Mouse (Mus musculus) embryonic facial prominence, embryonic 14.5 days (tissue): ENCODE results near the gene Fn3k. TPM values are rescaled to one million over a fixed set of nuclear protein-coding genes. Genes with fewer than 3 reads are reported as not detected.

Experiments used
- ATAC-seq: fragments of 200-750 bp; cut with Nextera tagmentation; 2 replicates; pipeline ENCODE4 v1.8.0; 2017; ENCODE audit warnings: low read depth, moderate number of reproducible peaks, moderate TSS enrichment
- DNase-seq: peaks from one replicate; pipeline ENCODE4 v3.0.0-alpha.2; 2015; ENCODE audit warnings: low spot score
- H3K27ac ChIP-seq: fragments of 300-500 bp; sonication (generic); replicated peaks from 2 replicates; pipeline ENCODE4 v1.5.1; 2014; ENCODE audit warnings: low read depth, mild to moderate bottlenecking, low read length, moderate library complexity
- H3K27me3 ChIP-seq: fragments of 300-500 bp; sonication (generic); replicated peaks from 2 replicates; pipeline ENCODE4 v1.6.1; 2014; ENCODE audit warnings: low read length; ENCODE audit not compliant: control insufficient read depth, insufficient read depth
- H3K36me3 ChIP-seq: fragments of 300-500 bp; sonication (generic); 2 replicates; pipeline ENCODE4 v1.6.1; 2014; ENCODE audit warnings: low read length, mixed read lengths; ENCODE audit not compliant: control insufficient read depth, insufficient read depth
- H3K4me1 ChIP-seq: fragments of 300-500 bp; sonication (generic); 2 replicates; pipeline ENCODE4 v1.6.1; 2014; ENCODE audit warnings: antibody characterized with exemption, low read length; ENCODE audit not compliant: control insufficient read depth, insufficient read depth
- H3K4me2 ChIP-seq: fragments of 300-500 bp; sonication (generic); 2 replicates; pipeline ENCODE4 v1.6.1; 2014; ENCODE audit warnings: low read depth, mild to moderate bottlenecking, low read length, moderate library complexity, mixed read lengths
- H3K4me3 ChIP-seq: fragments of 300-500 bp; sonication (generic); 2 replicates; pipeline ENCODE4 v1.5.1; 2014; ENCODE audit warnings: low read depth, mild to moderate bottlenecking, low read length
- H3K9ac ChIP-seq: fragments of 300-500 bp; sonication (generic); 2 replicates; pipeline ENCODE4 v1.6.1; 2014; ENCODE audit warnings: low read depth, mild to moderate bottlenecking, low read length, moderate library complexity, mixed read lengths
- H3K9me3 ChIP-seq: fragments of 300-500 bp; sonication (generic); 2 replicates; pipeline ENCODE4 v1.6.1; 2016; ENCODE audit warnings: low read length; ENCODE audit not compliant: control insufficient read depth
- WGBS: fragments of 180-500 bp; shearing (Covaris S2); extraction: QIAGEN DNeasy Blood & Tissue Kit; methylation state at CpG from one replicate; pipeline ENCODE4 v1.1.7; 2014; 5-methylcytosine and 5-hydroxymethylcytosine counted together
- polyA plus RNA-seq: library from polyadenylated mRNA; unstranded; fragments of >200 nt; fragmentation: Nextera tagmentation; extraction: Ambion mirVana; gene quantifications from 2 replicates; pipeline ENCODE4 v1.2.1, GENCODE M21; 2014

Gene Fn3k
- 2.4 and 3.7 TPM in 2 replicates for polyA plus RNA-seq

DNA sequence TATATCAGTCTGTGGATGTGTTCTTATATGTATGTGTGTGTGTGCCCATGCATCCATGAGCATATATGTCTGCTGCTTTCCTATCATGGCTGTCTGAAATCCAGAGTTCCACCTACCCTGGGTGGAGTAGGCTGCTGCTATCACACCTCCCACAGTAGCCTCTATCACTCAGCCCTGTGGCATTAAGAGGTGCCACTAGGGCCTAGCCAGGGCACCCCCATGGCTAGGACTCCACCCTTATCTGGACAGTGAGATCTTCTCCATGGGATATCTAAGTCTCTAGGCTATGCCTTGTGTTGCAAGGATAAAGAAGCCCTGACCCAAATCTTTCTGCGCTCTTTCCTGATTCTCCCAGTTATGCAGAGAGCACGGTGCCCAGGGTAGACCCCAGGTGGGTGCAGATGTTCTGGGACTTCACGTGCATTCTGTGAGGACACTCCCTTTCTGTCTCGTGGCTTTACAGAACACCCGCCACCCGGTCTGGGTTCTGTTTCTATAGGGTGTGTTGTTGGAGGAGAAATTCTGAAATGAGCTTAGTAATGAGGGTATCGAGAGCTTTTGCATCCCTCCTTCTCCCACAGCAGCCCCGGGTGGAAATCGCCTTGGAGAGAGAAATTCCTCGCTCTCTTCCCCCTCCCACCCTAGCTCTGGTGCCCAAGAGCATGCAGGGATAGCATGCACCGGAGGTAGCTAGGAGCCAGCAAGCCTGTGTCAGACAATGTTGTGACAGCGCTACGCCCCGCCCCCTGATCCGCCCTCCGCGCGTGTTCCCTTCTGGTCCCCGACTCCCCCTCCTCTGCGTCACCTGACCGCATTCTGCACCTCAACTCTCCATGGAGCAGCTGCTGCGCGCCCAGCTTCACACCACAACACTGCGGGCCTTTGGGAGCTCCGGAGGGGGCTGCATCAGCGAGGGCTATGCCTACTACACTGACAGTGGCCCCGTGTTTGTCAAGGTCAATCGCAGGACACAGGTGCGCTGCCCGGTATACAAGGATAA, at the start of gene Fn3k:
TSS of gene Fn3k (plus strand) at position 758 of the 1,000 bp plus-strand sequence.
- Histone ChIP-seq H3K36me3 (peaks cover 16% of the 10 kb centered on the region), H3K27ac (peak within 1 kb of the TSS; percentile 28; the same call in 1 of the 2 replicates), H3K4me3 (peak within 1 kb of the TSS; percentile 41), H3K9ac (peak within 1 kb of the TSS; percentile 54), H3K4me1 (peaks cover 12% of the 10 kb centered on the region), H3K9me3 (no peaks in the 10 kb centered on the region), H3K27me3 (no peaks in the 10 kb centered on the region), H3K4me2 (peak within 1 kb of the TSS; percentile 79)
- DNase-seq (peak; percentile 91), ATAC-seq (peak; percentile 95)
- WGBS, result 9% methylated on average over 23 of the region's 30 CpGs

DNA sequence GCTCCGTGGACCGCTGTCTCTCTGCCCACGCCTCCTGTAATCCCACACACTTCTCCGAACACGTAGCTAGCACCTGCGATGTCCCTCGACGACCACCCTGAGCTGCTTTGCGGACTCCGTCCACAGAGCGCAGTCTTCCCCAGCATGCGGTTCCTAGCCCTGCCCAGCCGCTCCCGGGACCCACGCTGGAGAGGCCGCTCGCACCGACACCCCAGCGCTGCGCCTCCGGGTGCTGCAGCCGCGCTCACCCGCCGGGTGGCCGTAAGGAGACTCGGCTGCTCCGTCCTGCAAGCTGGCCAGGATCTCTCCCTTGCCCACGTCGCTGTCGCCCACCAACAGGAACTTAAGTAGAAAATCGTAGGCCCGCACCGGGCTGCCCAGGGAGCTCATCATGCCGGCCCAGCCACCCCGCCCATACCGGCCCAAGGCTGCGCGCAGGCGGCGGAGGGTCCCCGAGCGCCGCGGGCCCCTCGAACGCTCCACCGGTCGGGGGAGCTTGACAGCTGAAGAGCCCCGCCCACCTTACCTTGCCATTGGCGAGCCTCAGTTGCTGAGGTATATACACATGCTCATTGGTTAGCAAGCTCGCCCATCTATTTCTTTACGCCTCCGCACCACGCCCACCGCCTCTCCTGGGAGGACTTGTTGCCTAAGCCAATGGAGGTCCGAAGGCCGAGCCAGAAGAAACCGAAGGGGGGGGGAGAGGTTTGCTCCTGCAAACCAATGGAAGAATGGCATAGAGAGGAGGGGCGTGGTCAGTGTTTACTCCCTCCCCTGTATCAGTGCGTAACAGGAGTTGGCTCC, 46.8 kb upstream of the Fn3k start, which contains the start of gene Rab40b:
TSS of gene Rab40b (minus strand) at position 502 of the 804 bp plus-strand sequence.
- Histone ChIP-seq H3K27me3 (no peaks in the 10 kb centered on the region), H3K27ac (peak within 1 kb of the TSS; percentile 39; the same call in 1 of the 2 replicates), H3K4me2 (peak within 1 kb of the TSS; percentile 68), H3K9me3 (no peaks in the 10 kb centered on the region), H3K4me3 (peak within 1 kb of the TSS; percentile 74), H3K36me3 (no peaks in the 10 kb centered on the region), H3K4me1 (peaks cover 6% of the 10 kb centered on the region; the same call in 1 of the 2 replicates), H3K9ac (peak within 1 kb of the TSS; percentile 68)
- 1% methylated on average over 50 of the region's 61 CpGs for WGBS
- peak; percentile 100 for ATAC-seq
- DNase-seq, result peak; percentile 100

DNA sequence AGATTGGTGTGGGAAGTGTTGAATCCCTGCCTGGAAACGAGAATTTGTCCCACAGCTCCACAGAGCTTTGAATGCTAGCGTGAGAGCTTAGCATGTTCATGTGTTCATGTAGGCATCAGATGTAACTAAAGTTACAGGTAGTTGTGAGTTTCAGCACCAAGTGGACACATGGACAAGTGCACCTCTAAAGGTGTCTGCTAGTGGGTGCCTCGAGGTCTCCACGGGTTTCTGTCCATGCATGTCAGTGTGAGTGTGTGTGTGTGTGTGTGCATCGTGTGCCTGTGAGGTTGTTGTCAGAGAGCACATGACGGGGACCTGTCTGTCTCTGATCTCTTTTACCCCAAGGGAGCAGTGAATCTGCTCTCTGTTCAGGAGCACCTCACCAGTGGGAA, 46.2 kb upstream of the Fn3k start:
- peak overlapping the region; percentile 68 for H3K4me2 ChIP-seq
- H3K4me3 ChIP-seq, result peak overlapping the region; percentile 74
- no peaks in the 10 kb centered on the region for H3K9me3 ChIP-seq
- no peaks in the 10 kb centered on the region for H3K27me3 ChIP-seq
- no peaks in the 10 kb centered on the region for H3K36me3 ChIP-seq
- ATAC-seq (no peak; the same call in 1 of the 2 replicates), DNase-seq (no peak)
- H3K9ac ChIP-seq, result 0 out of 2 replicates have a peak overlapping the region, but pooled peaks have one; percentile 8
- H3K4me1 ChIP-seq, result peaks cover 6% of the 10 kb centered on the region; the same call in 1 of the 2 replicates
- WGBS, result 5% methylated on average over 6 of the region's 6 CpGs
- H3K27ac ChIP-seq, result peak overlapping the region; percentile 39; the same call in 1 of the 2 replicates

DNA sequence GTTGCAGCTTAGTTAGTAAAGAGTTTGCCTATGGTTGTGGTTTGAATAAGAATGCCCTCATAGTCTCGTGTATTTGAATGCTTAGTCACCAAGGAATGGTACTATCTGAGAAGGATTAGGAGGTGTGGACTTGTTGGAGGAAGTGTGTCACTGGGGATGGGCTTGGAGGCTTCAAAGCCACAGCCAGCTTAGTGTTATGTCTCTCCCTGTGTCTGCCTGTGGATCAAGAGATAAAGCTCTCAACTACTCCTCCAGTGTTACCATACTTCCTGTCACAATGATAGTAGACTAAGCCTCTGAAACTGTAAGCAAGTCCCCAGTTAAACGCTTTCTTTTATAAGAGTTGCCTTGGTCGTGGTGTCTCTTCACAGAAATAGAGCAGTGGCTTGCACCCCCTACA, 43.9 kb upstream of the Fn3k start:
- 71% methylated on average over 3 of the region's 3 CpGs for WGBS
- no peak overlapping the region for H3K27ac ChIP-seq
- DNase-seq (no peak), ATAC-seq (no peak)
- no peak overlapping the region for H3K4me3 ChIP-seq
- no peak overlapping the region for H3K9ac ChIP-seq
- H3K27me3 ChIP-seq, result no peaks in the 10 kb centered on the region
- peaks cover 6% of the 10 kb centered on the region; the same call in 1 of the 2 replicates for H3K4me1 ChIP-seq
- H3K36me3 ChIP-seq, result no peaks in the 10 kb centered on the region
- H3K4me2 ChIP-seq, result no peak overlapping the region
- no peaks in the 10 kb centered on the region for H3K9me3 ChIP-seq

DNA sequence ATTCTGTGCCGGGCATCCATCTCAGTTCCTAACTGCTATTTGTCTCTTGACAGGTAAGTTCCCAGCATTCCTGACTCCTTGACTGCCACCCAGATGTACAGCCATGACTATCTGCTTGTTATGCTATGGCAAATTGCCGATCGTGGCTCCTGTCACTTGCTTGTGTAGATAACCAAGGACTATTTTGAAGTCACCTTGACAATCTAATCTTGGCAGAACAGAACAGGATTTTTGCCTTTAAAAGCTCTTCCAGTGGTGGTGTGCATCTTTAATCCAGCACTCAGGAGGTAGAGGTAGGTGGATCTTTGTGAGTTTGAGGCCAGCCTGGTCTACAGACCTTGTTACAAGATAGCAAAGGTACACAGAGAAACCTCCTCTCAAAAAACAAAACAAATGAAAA, 42.3 kb upstream of the Fn3k start:
- no peak for DNase-seq

DNA sequence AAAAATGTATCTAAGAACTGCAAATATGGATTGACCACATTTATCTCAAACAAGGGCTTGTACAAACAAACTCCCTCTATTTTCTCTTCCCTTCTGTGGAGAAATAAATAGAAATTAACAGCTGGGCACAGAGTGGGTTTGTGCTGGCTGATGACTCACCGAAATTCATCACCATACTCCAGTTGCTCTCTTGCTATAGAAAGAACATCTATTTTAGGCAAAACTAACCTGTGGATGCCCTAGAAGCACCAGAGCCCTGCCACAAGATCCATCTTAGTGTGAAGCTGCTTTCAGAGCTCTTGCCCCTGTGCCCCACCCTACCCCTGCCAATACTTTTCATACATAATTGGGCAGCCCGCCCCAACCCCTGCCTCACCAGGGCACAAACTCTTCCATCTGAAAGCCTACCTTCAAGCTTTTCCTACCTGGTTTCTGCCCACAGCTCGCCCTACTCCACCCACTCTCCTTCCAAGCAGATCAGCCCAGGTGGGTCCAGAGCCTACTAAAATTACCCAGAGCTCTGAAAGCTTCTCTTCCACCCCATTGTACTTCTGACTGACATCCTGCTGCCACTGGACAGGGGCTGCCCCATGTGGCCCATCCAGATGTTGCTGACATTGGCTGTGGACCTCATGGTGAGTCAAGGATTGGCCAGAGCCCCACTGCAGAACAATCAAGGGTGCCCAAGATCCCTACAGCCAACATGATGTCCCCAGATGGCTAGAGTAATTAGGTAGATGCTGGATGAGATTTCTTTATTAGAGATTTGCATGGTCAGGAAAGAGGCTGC, 27.2 kb upstream of the Fn3k start:
- Histone ChIP-seq H3K4me2 (no peak overlapping the region), H3K27me3 (no peaks in the 10 kb centered on the region), H3K36me3 (no peaks in the 10 kb centered on the region), H3K27ac (no peak overlapping the region), H3K4me1 (no peaks in the 10 kb centered on the region), H3K9ac (no peak overlapping the region), H3K4me3 (no peak overlapping the region), H3K9me3 (no peaks in the 10 kb centered on the region)
- WGBS, result 75% methylated on average over 3 of the region's 3 CpGs
- no peak for ATAC-seq
- DNase-seq, result no peak

More for the DNA sequence above, 42.3 kb upstream of the Fn3k start:
- no peak overlapping the region for H3K4me2 ChIP-seq
- peaks cover 6% of the 10 kb centered on the region; the same call in 1 of the 2 replicates for H3K4me1 ChIP-seq
- no peak overlapping the region for H3K27ac ChIP-seq
- H3K27me3 ChIP-seq, result no peaks in the 10 kb centered on the region
- ATAC-seq, result no peak
- no peaks in the 10 kb centered on the region for H3K9me3 ChIP-seq
- 92% methylated on average over 3 of the region's 3 CpGs for WGBS
- H3K4me3 ChIP-seq, result no peak overlapping the region
- H3K36me3 ChIP-seq, result no peaks in the 10 kb centered on the region
- H3K9ac ChIP-seq, result no peak overlapping the region

DNA sequence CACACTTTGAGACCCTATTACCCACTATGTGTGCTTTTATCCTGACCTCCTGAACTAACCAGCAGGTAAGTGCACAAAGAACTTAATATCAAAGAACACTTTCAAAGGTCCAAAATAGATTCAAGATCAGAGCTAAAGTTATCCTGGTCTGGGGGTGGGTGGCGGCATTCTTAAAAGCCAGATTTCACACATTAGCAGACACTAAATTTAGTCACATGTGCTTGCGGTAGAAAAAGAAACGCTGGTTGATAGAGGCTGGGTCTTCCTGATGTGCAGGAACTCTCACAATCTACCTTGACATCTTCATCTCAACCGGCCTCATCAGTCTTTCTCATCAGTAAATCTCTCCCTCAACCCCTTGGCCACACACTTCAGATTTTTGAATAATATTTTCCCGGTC, 20.0 kb upstream of the Fn3k start:
- Histone ChIP-seq H3K9me3 (no peaks in the 10 kb centered on the region), H3K9ac (no peak overlapping the region), H3K36me3 (no peaks in the 10 kb centered on the region), H3K4me3 (no peak overlapping the region), H3K27ac (no peak overlapping the region), H3K4me1 (no peaks in the 10 kb centered on the region), H3K4me2 (no peak overlapping the region), H3K27me3 (no peaks in the 10 kb centered on the region)
- DNase-seq (no peak), ATAC-seq (no peak)
- WGBS, result 81% methylated on average over 5 of the region's 5 CpGs
